Mouse (Mus musculus): Measurements from ENCODE around the gene Ngdn. TPM values are rescaled to one million over a fixed set of nuclear protein-coding genes. Genes with fewer than 3 reads are reported as not detected.
"Not testable (repeated sequence)": the region's sequence is repeated elsewhere in the genome, so short reads cannot be mapped to it uniquely, and the experiment has no call there.

Gene Ngdn
- polyA plus RNA-seq, 1 experiment from 2014 or later: 83.9 TPM

GRCm38 (mm10) chr14:54978664-54979063 lies 36.6 kb upstream of the Ngdn start:
- Histone ChIP-seq H3K4me2 (ENCODE audit: low read depth) (no peak overlapping the region), H3K27me3 (ENCODE audit: control insufficient read depth, insufficient read depth, low read length) (no peaks in the 10 kb centered on the region), H3K4me3 (ENCODE audit: low read depth, low read length) (no peak overlapping the region), H3K36me3 (ENCODE audit: control insufficient read depth, insufficient read depth, low read length) (no peaks in the 10 kb centered on the region), H3K27ac (ENCODE audit: low read depth, low read length) (no peak overlapping the region), H3K9me3 (ENCODE audit: control insufficient read depth, low read length) (no peaks in the 10 kb centered on the region), H3K4me1 (ENCODE audit: control insufficient read depth, insufficient read depth, low read length) (no peaks in the 10 kb centered on the region), H3K9ac (ENCODE audit: low read length) (no peak overlapping the region)
- DNase-seq (ENCODE audit: low spot score) (no peak), ATAC-seq (ENCODE audit: insufficient read depth, low FRiP score, low TSS enrichment) (no peak)
- WGBS: 90% methylated on average over 8 of the region's 8 CpGs

- Histone ChIP-seq H3K4me1 (ENCODE audit: control insufficient read depth, insufficient read depth, low read length) (no peaks in the 10 kb centered on the region), H3K4me3 (ENCODE audit: low read depth, low read length) (no peak overlapping the region), H3K27me3 (ENCODE audit: control insufficient read depth, insufficient read depth, low read length) (no peaks in the 10 kb centered on the region), H3K9me3 (ENCODE audit: control insufficient read depth, low read length) (no peaks in the 10 kb centered on the region), H3K36me3 (ENCODE audit: control insufficient read depth, insufficient read depth, low read length) (no peaks in the 10 kb centered on the region), H3K9ac (ENCODE audit: low read length) (no peak overlapping the region), H3K27ac (ENCODE audit: low read depth, low read length) (no peak overlapping the region), H3K4me2 (ENCODE audit: low read depth) (no peak overlapping the region)
- ATAC-seq (ENCODE audit: insufficient read depth, low FRiP score, low TSS enrichment): no peak
- 93% methylated on average over 7 of the region's 7 CpGs for WGBS
- no peak for DNase-seq (ENCODE audit: low spot score)
Observed at GRCm38 (mm10) chr14:54981934-54982333, 33.3 kb upstream of the Ngdn start.

DNA sequence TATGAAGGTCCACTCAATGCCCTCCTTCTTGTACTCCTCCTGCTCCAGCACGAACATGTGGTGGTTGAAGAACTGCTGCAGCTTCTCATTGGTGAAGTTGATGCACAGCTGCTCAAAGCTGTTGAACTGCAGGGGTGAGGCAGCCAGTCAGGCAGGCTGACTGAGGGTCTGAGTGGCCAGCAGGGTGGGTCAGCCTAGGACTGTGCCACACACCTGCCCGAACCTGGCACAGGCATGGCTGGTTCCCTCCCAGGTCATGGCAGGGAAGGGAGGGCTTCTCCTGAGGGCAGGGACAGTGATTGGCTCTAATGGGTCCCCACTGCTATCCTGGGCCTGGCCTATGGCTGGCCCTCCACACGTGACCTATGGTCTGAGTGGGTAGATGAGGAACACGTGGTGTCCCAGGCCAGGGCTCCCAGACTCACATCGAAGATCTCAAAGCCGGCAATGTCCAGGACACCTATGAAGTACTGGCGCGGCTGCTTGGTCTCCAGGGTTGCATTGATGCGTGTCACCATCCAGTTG lies 26.8 kb upstream of the Ngdn start:
- H3K4me3 ChIP-seq (ENCODE audit: low read depth, low read length); DNase-seq (ENCODE audit: low spot score); H3K36me3 ChIP-seq (ENCODE audit: control insufficient read depth, insufficient read depth, low read length); H3K9ac ChIP-seq (ENCODE audit: low read length); H3K4me1 ChIP-seq (ENCODE audit: control insufficient read depth, insufficient read depth, low read length); H3K27me3 ChIP-seq (ENCODE audit: control insufficient read depth, insufficient read depth, low read length); H3K4me2 ChIP-seq (ENCODE audit: low read depth); ATAC-seq (ENCODE audit: insufficient read depth, low FRiP score, low TSS enrichment); H3K27ac ChIP-seq (ENCODE audit: low read depth, low read length); H3K9me3 ChIP-seq (ENCODE audit: control insufficient read depth, low read length): not testable (repeated sequence)
- WGBS: 88% methylated on average over 9 of the region's 9 CpGs

- no peaks in the 10 kb centered on the region for H3K27me3 ChIP-seq (ENCODE audit: control insufficient read depth, insufficient read depth, low read length)
- DNase-seq (ENCODE audit: low spot score) (no peak), ATAC-seq (ENCODE audit: insufficient read depth, low FRiP score, low TSS enrichment) (no peak)
- H3K9ac ChIP-seq (ENCODE audit: low read length): no peak overlapping the region
- H3K27ac ChIP-seq (ENCODE audit: low read depth, low read length): no peak overlapping the region
- H3K36me3 ChIP-seq (ENCODE audit: control insufficient read depth, insufficient read depth, low read length): no peaks in the 10 kb centered on the region
- no peaks in the 10 kb centered on the region for H3K9me3 ChIP-seq (ENCODE audit: control insufficient read depth, low read length)
- no peak overlapping the region for H3K4me2 ChIP-seq (ENCODE audit: low read depth)
- H3K4me1 ChIP-seq (ENCODE audit: control insufficient read depth, insufficient read depth, low read length): no peaks in the 10 kb centered on the region
- WGBS: 90% methylated on average over 13 of the region's 13 CpGs
- H3K4me3 ChIP-seq (ENCODE audit: low read depth, low read length): no peak overlapping the region
Observed at GRCm38 (mm10) chr14:54988882-54989281, 26.4 kb upstream of the Ngdn start.

DNA sequence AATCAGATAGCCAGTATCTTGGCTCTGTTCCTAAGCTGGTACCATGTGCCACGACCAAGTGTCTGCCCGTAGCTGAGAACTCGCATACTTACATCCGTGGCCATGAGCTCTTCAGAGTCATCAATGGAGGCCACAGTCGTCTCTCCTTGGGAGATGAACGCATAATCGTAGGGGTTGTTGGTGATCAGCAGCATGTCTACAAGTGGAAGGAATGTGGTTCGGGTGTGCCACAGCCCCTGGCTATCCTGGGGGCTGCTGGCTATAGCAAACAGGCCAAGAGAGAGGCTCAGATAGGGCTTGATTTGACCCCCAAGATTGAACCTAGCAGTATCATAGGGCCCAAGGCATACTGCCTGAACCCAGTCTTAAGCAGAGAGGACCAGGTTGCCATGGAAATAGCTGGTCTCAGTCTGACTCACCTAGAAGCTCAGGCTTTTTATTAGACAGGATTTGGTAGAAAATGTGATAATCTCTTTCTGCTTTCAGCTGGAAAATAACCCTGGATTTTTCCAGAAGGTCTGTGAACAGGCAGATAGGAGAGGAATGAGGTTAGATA lies 25.3 kb upstream of the Ngdn start:
- H3K27ac ChIP-seq (ENCODE audit: low read depth, low read length): no peak overlapping the region
- no peak for ATAC-seq (ENCODE audit: insufficient read depth, low FRiP score, low TSS enrichment)
- H3K4me2 ChIP-seq (ENCODE audit: low read depth): no peak overlapping the region
- H3K4me3 ChIP-seq (ENCODE audit: low read depth, low read length): no peak overlapping the region
- H3K9me3 ChIP-seq (ENCODE audit: control insufficient read depth, low read length): no peaks in the 10 kb centered on the region
- no peak overlapping the region for H3K9ac ChIP-seq (ENCODE audit: low read length)
- no peak for DNase-seq (ENCODE audit: low spot score)
- no peaks in the 10 kb centered on the region for H3K36me3 ChIP-seq (ENCODE audit: control insufficient read depth, insufficient read depth, low read length)
- 87% methylated on average over 8 of the region's 8 CpGs for WGBS
- no peaks in the 10 kb centered on the region for H3K4me1 ChIP-seq (ENCODE audit: control insufficient read depth, insufficient read depth, low read length)
- H3K27me3 ChIP-seq (ENCODE audit: control insufficient read depth, insufficient read depth, low read length): no peaks in the 10 kb centered on the region

DNA sequence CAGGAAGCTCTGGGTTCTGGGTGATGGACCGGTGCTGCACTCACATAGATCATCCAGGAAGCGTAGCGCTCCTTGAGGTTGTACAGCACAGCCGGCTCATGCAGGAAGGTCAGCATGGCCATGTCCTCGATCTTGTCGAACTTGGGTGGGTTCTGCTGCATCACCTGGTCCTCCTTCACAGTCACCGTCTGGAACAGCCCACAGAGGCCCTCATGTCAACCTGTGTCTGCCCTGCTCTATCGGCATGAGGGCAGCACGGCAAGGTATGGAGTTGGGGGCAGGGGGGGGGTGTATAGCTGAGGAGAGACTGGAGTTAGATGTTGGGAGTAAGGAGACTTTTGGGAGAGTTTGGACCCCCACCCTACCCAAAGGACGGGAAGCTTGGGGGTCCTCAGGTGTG lies 23.1 kb upstream of the Ngdn start:
- DNase-seq (ENCODE audit: low spot score) (no peak), ATAC-seq (ENCODE audit: insufficient read depth, low FRiP score, low TSS enrichment) (no peak)
- H3K4me2 ChIP-seq (ENCODE audit: low read depth): no peak overlapping the region
- H3K9me3 ChIP-seq (ENCODE audit: control insufficient read depth, low read length): no peaks in the 10 kb centered on the region
- no peaks in the 10 kb centered on the region for H3K27me3 ChIP-seq (ENCODE audit: control insufficient read depth, insufficient read depth, low read length)
- no peak overlapping the region for H3K9ac ChIP-seq (ENCODE audit: low read length)
- no peaks in the 10 kb centered on the region for H3K4me1 ChIP-seq (ENCODE audit: control insufficient read depth, insufficient read depth, low read length)
- no peak overlapping the region for H3K27ac ChIP-seq (ENCODE audit: low read depth, low read length)
- no peak overlapping the region for H3K4me3 ChIP-seq (ENCODE audit: low read depth, low read length)
- H3K36me3 ChIP-seq (ENCODE audit: control insufficient read depth, insufficient read depth, low read length): no peaks in the 10 kb centered on the region
- WGBS: 92% methylated on average over 10 of the region's 10 CpGs

DNA sequence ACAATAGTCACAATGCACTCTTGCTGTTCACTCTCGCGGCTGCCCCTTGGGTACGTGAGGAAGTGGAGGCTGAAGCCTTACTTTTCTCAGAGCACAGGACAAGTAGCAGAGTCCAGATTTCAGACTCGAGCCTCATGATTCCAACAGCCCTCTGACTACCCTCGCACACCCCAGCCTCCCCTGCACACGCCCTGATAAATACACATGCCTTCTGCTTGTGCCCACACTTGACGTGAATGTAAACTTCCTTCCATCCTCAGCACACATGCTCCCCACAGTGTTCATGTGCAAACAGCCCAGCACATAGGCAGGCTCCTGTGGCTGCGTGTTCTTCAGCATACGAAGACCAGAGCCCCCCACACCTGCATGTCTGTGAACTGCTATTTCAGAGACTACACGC lies 21.6 kb upstream of the Ngdn start:
- no peak overlapping the region for H3K27ac ChIP-seq (ENCODE audit: low read depth, low read length)
- H3K9me3 ChIP-seq (ENCODE audit: control insufficient read depth, low read length): no peaks in the 10 kb centered on the region
- WGBS: 78% methylated on average over 10 of the region's 10 CpGs
- no peaks in the 10 kb centered on the region for H3K27me3 ChIP-seq (ENCODE audit: control insufficient read depth, insufficient read depth, low read length)
- H3K4me1 ChIP-seq (ENCODE audit: control insufficient read depth, insufficient read depth, low read length): no peaks in the 10 kb centered on the region
- H3K4me2 ChIP-seq (ENCODE audit: low read depth): no peak overlapping the region
- no peak overlapping the region for H3K4me3 ChIP-seq (ENCODE audit: low read depth, low read length)
- no peak overlapping the region for H3K9ac ChIP-seq (ENCODE audit: low read length)
- DNase-seq (ENCODE audit: low spot score): no peak
- no peak for ATAC-seq (ENCODE audit: insufficient read depth, low FRiP score, low TSS enrichment)
- no peaks in the 10 kb centered on the region for H3K36me3 ChIP-seq (ENCODE audit: control insufficient read depth, insufficient read depth, low read length)

DNA sequence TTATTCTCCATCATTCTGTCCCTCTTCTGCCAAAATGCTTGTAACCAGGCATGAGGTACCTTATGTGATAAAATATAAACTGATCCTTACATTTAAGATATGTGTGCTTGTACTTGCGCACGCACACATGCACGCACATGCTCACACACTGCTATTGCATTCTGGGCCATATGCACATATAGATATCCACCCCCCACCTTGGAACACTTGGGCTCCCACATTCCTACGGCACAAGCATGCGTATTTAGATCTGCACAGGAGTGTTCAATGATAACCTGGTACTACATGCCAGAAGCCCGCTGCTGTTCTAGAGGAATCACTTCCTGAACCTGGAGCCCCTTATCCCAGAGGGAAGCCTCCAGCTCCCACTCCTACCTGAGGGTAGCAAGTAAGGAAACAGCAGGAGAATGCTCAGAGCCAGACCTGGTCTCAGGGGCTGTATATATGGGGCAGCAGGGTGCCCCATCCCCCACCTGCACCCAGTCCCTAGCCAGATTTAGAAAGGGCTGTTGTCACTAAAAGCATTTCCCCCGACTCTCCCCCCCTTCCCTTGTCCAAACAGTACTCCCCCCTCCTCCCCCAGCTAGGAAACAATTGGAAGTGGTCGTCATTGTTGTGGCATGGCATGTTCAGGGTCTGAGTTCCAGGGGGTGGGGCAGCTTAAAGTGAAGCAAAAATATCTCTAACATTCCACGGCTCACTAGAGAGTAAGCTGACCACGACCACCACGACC lies 21.0 kb upstream of the Ngdn start, which contains the start of gene Myh7:
TSS of gene Myh7 (minus strand) at position 491 of the 733 bp plus-strand sequence.
- Histone ChIP-seq H3K4me2 (ENCODE audit: low read depth) (no peak within 1 kb of the TSS), H3K27me3 (ENCODE audit: control insufficient read depth, insufficient read depth, low read length) (no peaks in the 10 kb centered on the region), H3K27ac (ENCODE audit: low read depth, low read length) (no peak within 1 kb of the TSS), H3K4me1 (ENCODE audit: control insufficient read depth, insufficient read depth, low read length) (no peaks in the 10 kb centered on the region), H3K9me3 (ENCODE audit: control insufficient read depth, low read length) (no peaks in the 10 kb centered on the region), H3K36me3 (ENCODE audit: control insufficient read depth, insufficient read depth, low read length) (no peaks in the 10 kb centered on the region), H3K9ac (ENCODE audit: low read length) (no peak within 1 kb of the TSS), H3K4me3 (ENCODE audit: low read depth, low read length) (no peak within 1 kb of the TSS)
- ATAC-seq (ENCODE audit: insufficient read depth, low FRiP score, low TSS enrichment) (no peak), DNase-seq (ENCODE audit: low spot score) (no peak)
- WGBS: 61% methylated on average over 11 of the region's 11 CpGs

- H3K27me3 ChIP-seq (ENCODE audit: control insufficient read depth, insufficient read depth, low read length): no peaks in the 10 kb centered on the region
- no peaks in the 10 kb centered on the region for H3K4me1 ChIP-seq (ENCODE audit: control insufficient read depth, insufficient read depth, low read length)
- ATAC-seq (ENCODE audit: insufficient read depth, low FRiP score, low TSS enrichment) (no peak), DNase-seq (ENCODE audit: low spot score) (no peak)
- no peak overlapping the region for H3K4me2 ChIP-seq (ENCODE audit: low read depth)
- H3K9me3 ChIP-seq (ENCODE audit: control insufficient read depth, low read length): no peaks in the 10 kb centered on the region
- H3K4me3 ChIP-seq (ENCODE audit: low read depth, low read length): no peak overlapping the region
- no peaks in the 10 kb centered on the region for H3K36me3 ChIP-seq (ENCODE audit: control insufficient read depth, insufficient read depth, low read length)
- H3K9ac ChIP-seq (ENCODE audit: low read length): no peak overlapping the region
- no peak overlapping the region for H3K27ac ChIP-seq (ENCODE audit: low read depth, low read length)
Observed at GRCm38 (mm10) chr14:54994869-54995186, 20.4 kb upstream of the Ngdn start.

Data from neural tube, embryonic 11.5 days (tissue).